ENCODE assay signal across 8 mouse cellular contexts in the genomic region with DNA sequence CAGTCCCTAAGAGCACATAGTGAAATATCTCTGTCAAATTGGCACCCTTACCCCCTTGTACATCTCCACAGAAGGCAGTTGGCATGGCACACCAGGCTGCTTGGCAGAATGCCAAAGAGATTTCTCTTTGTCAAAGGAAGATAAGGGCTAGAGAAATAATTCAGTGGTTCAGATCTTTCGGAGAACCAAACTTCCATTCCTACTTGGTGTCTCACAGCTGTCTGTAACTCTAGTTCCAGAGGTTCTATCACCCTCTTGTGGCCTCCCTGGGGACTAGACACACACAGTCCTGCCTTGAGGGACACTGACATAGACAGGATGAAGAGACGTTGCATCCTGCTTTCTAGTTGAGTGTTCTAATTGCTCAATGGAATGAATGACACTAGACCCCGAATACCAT. TPM values are rescaled to one million over a fixed set of nuclear protein-coding genes. Genes with fewer than 3 reads are reported as not detected.
DNase-seq lines count a peak whose midpoint lies in the region; ATAC-seq and TF ChIP-seq lines count a peak whose summit lies in the region.

No protein-coding gene starts in this region.

- peak; percentile 88 for TF ChIP-seq RAD21 in MEL (IDR thresholded peaks at IDR 0.05; ENCODE audit: low read depth, low read length)

- ATAC-seq in hindbrain, embryonic 12.5 days (ENCODE audit: low FRiP score), result no peak
- ATAC-seq in inflammation-experienced regulatory T-cells, adult 6 months, result peak; percentile 38

- peaks cover 15% of the 10 kb centered on the region for H3K79me2 ChIP-seq in MEL (ENCODE audit: control insufficient read depth, insufficient read depth, low read length, poor library complexity)

- peak; percentile 8 for DNase-seq in hindbrain, embryonic 10.5 days (ENCODE audit: low spot score)
- DNase-seq in MEL (ENCODE audit: low read depth, low spot score), result peak; percentile 93
- peak; percentile 83 for DNase-seq in c-Kit-positive CD71-positive TER-119-positive erythroid progenitor cells, embryonic 14.5 days (ENCODE audit: low spot score)
- DNase-seq in mesoderm, embryonic 11.5 days (ENCODE audit: low read depth, low spot score), result peak; percentile 29
- DNase-seq in left cerebral cortex, adult 8-10 months (ENCODE audit: low spot score in 2 of 2), result no peak
- no peak for DNase-seq in urinary bladder, postnatal 25 days (ENCODE audit: low spot score)

- peak; percentile 66 to 91 (median 66) for TF ChIP-seq CTCF in MEL (IDR thresholded peaks at IDR 0.05 in 2 of 3, conservative IDR thresholded peaks at IDR 0.05 in 1 of 3; ENCODE audit: control insufficient read depth in 1 of 3, insufficient read depth in 1 of 3, low read depth in 2 of 3, low read length in 3 of 3, poor library complexity in 1 of 3, severe bottlenecking in 1 of 3)

- TF ChIP-seq EP300 in MEL (IDR thresholded peaks at IDR 0.05; ENCODE audit: low read depth in 1 of 2, low read length in 2 of 2), result peak; percentile 76 to 84

- no peaks in the 10 kb centered on the region for H3K36me3 ChIP-seq in hindbrain, embryonic 10.5 days
- no peaks in the 10 kb centered on the region for H3K36me3 ChIP-seq in hindbrain, embryonic 12.5 days
- H3K36me3 ChIP-seq in MEL (ENCODE audit: control insufficient read depth in 1 of 2, insufficient read depth in 2 of 2, low read length in 2 of 2), result peaks cover 0 to 13% of the 10 kb centered on the region in 2 experiments; a peak in 2 of 4 replicates

- H3K9me3 ChIP-seq in hindbrain, embryonic 10.5 days, result no peaks in the 10 kb centered on the region
- no peaks in the 10 kb centered on the region for H3K9me3 ChIP-seq in hindbrain, embryonic 12.5 days (replicated peaks)
- H3K9me3 ChIP-seq in MEL (replicated peaks; ENCODE audit: insufficient read depth, low read length), result no peaks in the 10 kb centered on the region

- H3K9ac ChIP-seq in hindbrain, embryonic 12.5 days, result no peak overlapping the region
- H3K9ac ChIP-seq in MEL (ENCODE audit: control insufficient read depth, low read depth, low read length, poor library complexity, severe bottlenecking), result peak overlapping the region; percentile 19; the same call in 1 of the 2 replicates

- peaks cover 17% of the 10 kb centered on the region for H3K4me1 ChIP-seq in hindbrain, embryonic 10.5 days (replicated peaks)
- peaks cover 10% of the 10 kb centered on the region for H3K4me1 ChIP-seq in hindbrain, embryonic 12.5 days
- H3K4me1 ChIP-seq in MEL (ENCODE audit: control insufficient read depth in 1 of 2, insufficient read depth in 2 of 2, low read length in 2 of 2), result peaks cover 8 to 10% of the 10 kb centered on the region in 2 experiments

- 0 out of 4 replicates have a peak, but pooled peaks of 1 of the 2 experiments have one; percentile 29 for TF ChIP-seq POLR2A in MEL (IDR thresholded peaks at IDR 0.05; ENCODE audit: control insufficient read depth in 1 of 2, insufficient read depth in 1 of 2, low read depth in 1 of 2, low read length in 2 of 2, poor library complexity in 1 of 2)

- peaks cover 26% of the 10 kb centered on the region for H3K27me3 ChIP-seq in hindbrain, embryonic 10.5 days (ENCODE audit: insufficient read depth, poor library complexity, severe bottlenecking)
- peaks cover 24% of the 10 kb centered on the region for H3K27me3 ChIP-seq in hindbrain, embryonic 12.5 days
- no peaks in the 10 kb centered on the region for H3K27me3 ChIP-seq in MEL (ENCODE audit: control insufficient read depth in 1 of 2, insufficient read depth in 2 of 2, low read length in 2 of 2)

- no peak overlapping the region for H3K27ac ChIP-seq in hindbrain, embryonic 10.5 days
- no peak overlapping the region for H3K27ac ChIP-seq in hindbrain, embryonic 12.5 days
- peak overlapping the region; percentile 7 for H3K27ac ChIP-seq in MEL (ENCODE audit: control insufficient read depth, low read depth, low read length)

- H3K4me2 ChIP-seq in hindbrain, embryonic 12.5 days (replicated peaks), result no peak overlapping the region

- WGBS in hindbrain, embryonic 10.5 days, result 34% methylated on average over 3 of the region's 3 CpGs
- WGBS in hindbrain, embryonic 12.5 days, result 32% methylated on average over 3 of the region's 3 CpGs

- H3K4me3 ChIP-seq in hindbrain, embryonic 10.5 days, result no peak overlapping the region
- no peak overlapping the region for H3K4me3 ChIP-seq in hindbrain, embryonic 12.5 days
- peak overlapping the region in 1 of 2 experiments; percentile 99; a peak in 2 of 4 replicates for H3K4me3 ChIP-seq in MEL (ENCODE audit: control insufficient read depth in 1 of 2, insufficient read depth in 1 of 2, low read depth in 2 of 2, low read length in 2 of 2)

TF ChIP-seq in MEL, 35 proteins besides CTCF, POLR2A, EP300 and RAD21 (continues in another document):
- TF ChIP-seq GATA1 (IDR thresholded peaks at IDR 0.05; ENCODE audit: low read depth, low read length), result peak; percentile 83
- peak; percentile 67 for TF ChIP-seq TCF12 (IDR thresholded peaks at IDR 0.05; ENCODE audit: low read depth, low read length)
- TF ChIP-seq USF2 (IDR thresholded peaks at IDR 0.05; ENCODE audit: borderline replicate concordance in 1 of 2, insufficient read depth in 1 of 2, low read depth in 1 of 2, low read length in 2 of 2), result no peak
- TF ChIP-seq RCOR1 (IDR thresholded peaks at IDR 0.05; ENCODE audit: low read depth, low read length), result peak; percentile 70
- peak; percentile 33; the same call in 1 of the 2 replicates for TF ChIP-seq NELFE (IDR thresholded peaks at IDR 0.05; ENCODE audit: low read depth, low read length)
- TF ChIP-seq JUND (IDR thresholded peaks at IDR 0.05; ENCODE audit: low read depth, low read length), result no peak
- 0 out of 2 replicates have a peak, but pooled peaks have one; percentile 10 for TF ChIP-seq KAT2A (conservative IDR thresholded peaks at IDR 0.05; ENCODE audit: low read depth, low read length)
- no peak for TF ChIP-seq ZKSCAN1 (IDR thresholded peaks at IDR 0.05; ENCODE audit: low read depth, low read length)
- TF ChIP-seq SIN3A (IDR thresholded peaks at IDR 0.05; ENCODE audit: low read length), result peak; percentile 94
- peak; percentile 64; the same call in 1 of the 2 replicates for TF ChIP-seq MAX (IDR thresholded peaks at IDR 0.05; ENCODE audit: low read length)
- peak; percentile 75 for TF ChIP-seq ZC3H11A (IDR thresholded peaks at IDR 0.05; ENCODE audit: low read depth, low read length)
- peak; percentile 84; the same call in 1 of the 2 replicates for TF ChIP-seq CHD1 (IDR thresholded peaks at IDR 0.05; ENCODE audit: low read depth, low read length)
- peak; percentile 38; the same call in 1 of the 2 replicates for TF ChIP-seq MAZ (IDR thresholded peaks at IDR 0.05; ENCODE audit: low read depth, low read length)
- TF ChIP-seq MYC (IDR thresholded peaks at IDR 0.05; ENCODE audit: low read depth, low read length), result peak; percentile 63
- no peak for TF ChIP-seq BHLHE40 (IDR thresholded peaks at IDR 0.05; ENCODE audit: borderline replicate concordance, low read depth, low read length)
- no peak for TF ChIP-seq UBTF (IDR thresholded peaks at IDR 0.05; ENCODE audit: borderline replicate concordance, insufficient read depth, low read depth, low read length)
- TF ChIP-seq ELF1 (IDR thresholded peaks at IDR 0.05; ENCODE audit: low read depth, low read length), result peak; percentile 38; the same call in 1 of the 2 replicates
- TF ChIP-seq MXI1 (IDR thresholded peaks at IDR 0.05; ENCODE audit: low read depth, low read length), result peak; percentile 60
- no peak for TF ChIP-seq GABPA (IDR thresholded peaks at IDR 0.05; ENCODE audit: low read depth, low read length)
- no peak for TF ChIP-seq POLR2AphosphoS5 (IDR thresholded peaks at IDR 0.05; ENCODE audit: borderline replicate concordance, low read depth, low read length)
- peak; percentile 85 for TF ChIP-seq ETS1 (IDR thresholded peaks at IDR 0.05; ENCODE audit: low read depth, low read length)
- TF ChIP-seq USF1 (IDR thresholded peaks at IDR 0.05; ENCODE audit: low read depth, low read length), result no peak
- TF ChIP-seq SMC3 (IDR thresholded peaks at IDR 0.05; ENCODE audit: low read depth, low read length), result peak; percentile 75
- TF ChIP-seq TBP (IDR thresholded peaks at IDR 0.05; ENCODE audit: low read depth, low read length), result peak; percentile 66; the same call in 1 of the 2 replicates
- peak; percentile 35; the same call in 1 of the 2 replicates for TF ChIP-seq MAFK (IDR thresholded peaks at IDR 0.05; ENCODE audit: borderline replicate concordance, low read depth, low read length)

RNA-seq across cellular contexts. Expression of a gene that starts 2.7 kb away (rescaled TPM):
- polyA plus RNA-seq in hindbrain, embryonic 10.5 days (2016; fragmentation: Nextera tagmentation; extraction: Ambion mirVana), result 1.3 and 3.3 TPM in 2 replicates
- 0.52 and 0.65 TPM in 2 replicates for polyA plus RNA-seq in hindbrain, embryonic 12.5 days (2016; fragmentation: Nextera tagmentation; extraction: Ambion mirVana)
- 11.7 and 18.3 TPM in 2 replicates for total RNA-seq in MEL (2012; rRNA removed)
- 10 to 100 TPM in 1 of 2 experiments, not detected in 1; 14.7 TPM for polyA plus RNA-seq in MEL (2012; ENCODE audit: insufficient read depth in 1 of 2, insufficient read length in 2 of 2, low read depth in 1 of 2, low replicate concordance in 2 of 2, missing spikeins in 1 of 2)
- polyA plus RNA-seq in inflammation-experienced regulatory T-cells, adult 6 months (2017; shearing (Covaris generic)), result not detected
- 1 to 10 TPM in 2 of 4 experiments, under 1 TPM in 2; 0.68 to 1.7 (median 1.1) TPM for total RNA-seq in left cerebral cortex, adult 8-10 months (2022)

RNA-seq across cellular contexts. Expression of a gene that starts 35.6 kb away (rescaled TPM):
- 54.8 and 75.7 TPM in 2 replicates for polyA plus RNA-seq in hindbrain, embryonic 10.5 days (2016; fragmentation: Nextera tagmentation; extraction: Ambion mirVana)
- 52.0 and 52.2 TPM in 2 replicates for polyA plus RNA-seq in hindbrain, embryonic 12.5 days (2016; fragmentation: Nextera tagmentation; extraction: Ambion mirVana)
- 70.7 and 81.2 TPM in 2 replicates for total RNA-seq in MEL (2012; rRNA removed)
- polyA plus RNA-seq in MEL (2012; ENCODE audit: insufficient read depth in 1 of 2, insufficient read length in 2 of 2, low read depth in 1 of 2, low replicate concordance in 2 of 2, missing spikeins in 1 of 2), result 10 to 100 TPM in 1 of 2 experiments, not detected in 1; 52.6 TPM
- 10 to 100 TPM; 55.6 to 67.5 (median 59.2) TPM for polyA plus RNA-seq in inflammation-experienced regulatory T-cells, adult 6 months (2017; shearing (Covaris generic))
- total RNA-seq in left cerebral cortex, adult 8-10 months (2022), result 10 to 100 TPM; 14.1 to 16.2 (median 15.3) TPM

RNA-seq across cellular contexts. Expression of a gene that starts 35.6 kb away (rescaled TPM):
- 6.7 and 8.5 TPM in 2 replicates for polyA plus RNA-seq in hindbrain, embryonic 10.5 days (2016; fragmentation: Nextera tagmentation; extraction: Ambion mirVana)
- 6.1 and 8.6 TPM in 2 replicates for polyA plus RNA-seq in hindbrain, embryonic 12.5 days (2016; fragmentation: Nextera tagmentation; extraction: Ambion mirVana)
- 4.0 and 4.4 TPM in 2 replicates for total RNA-seq in MEL (2012; rRNA removed)
- polyA plus RNA-seq in MEL (2012; ENCODE audit: insufficient read depth in 1 of 2, insufficient read length in 2 of 2, low read depth in 1 of 2, low replicate concordance in 2 of 2, missing spikeins in 1 of 2), result 1 to 10 TPM in 1 of 2 experiments, not detected in 1; 8.3 TPM
- polyA plus RNA-seq in inflammation-experienced regulatory T-cells, adult 6 months (2017; shearing (Covaris generic)), result 10 to 100 TPM in 2 of 3 experiments, 1 to 10 TPM in 1; 6.7 to 17.1 (median 13.9) TPM
- 10 to 100 TPM in 1 of 4 experiments, 1 to 10 TPM in 3; 7.9 to 13.1 (median 8.4) TPM for total RNA-seq in left cerebral cortex, adult 8-10 months (2022)

Comparison
In these comparisons a context has a peak if more than half of its experiments do, and no peak if none do; other contexts are left out.
1. DNase-seq: peak in hindbrain, embryonic 10.5 days (single experiment), MEL (single experiment), c-Kit-positive CD71-positive TER-119-positive erythroid progenitor cells, embryonic 14.5 days (single experiment) and mesoderm, embryonic 11.5 days (single experiment); none in left cerebral cortex, adult 8-10 months (0 of 2) and urinary bladder, postnatal 25 days (single experiment).